Mouse (Mus musculus): Measurements from ENCODE around the gene Ctnnal1.

The Ctnnal1 gene

GRCm38 (mm10) chr4:56858733-56859132 lies 6.3 kb downstream of the Ctnnal1 start:
- no peak for DNase-seq

GRCm38 (mm10) chr4:56856371-56856949 lies 8.5 kb downstream of the Ctnnal1 start:
- DNase-seq = no peak

- DNase-seq = no peak
Observed at GRCm38 (mm10) chr4:56855935-56856334, 9.1 kb downstream of the Ctnnal1 start.

GRCm38 (mm10) chr4:56850724-56851123 lies 14.3 kb downstream of the Ctnnal1 start:
- peak; percentile 22 to 37 for DNase-seq

GRCm38 (mm10) chr4:56848044-56848443 lies 16.9 kb downstream of the Ctnnal1 start:
- DNase-seq = no peak

GRCm38 (mm10) chr4:56847400-56847799 lies 17.6 kb downstream of the Ctnnal1 start:
- no peak for DNase-seq

GRCm38 (mm10) chr4:56845896-56846533 lies 19.0 kb downstream of the Ctnnal1 start:
- no peak for DNase-seq

GRCm38 (mm10) chr4:56844911-56845310 lies 20.1 kb downstream of the Ctnnal1 start:
- DNase-seq = no peak

GRCm38 (mm10) chr4:56843963-56844362 lies 21.0 kb downstream of the Ctnnal1 start:
- DNase-seq = no peak

- DNase-seq = no peak
Observed at GRCm38 (mm10) chr4:56842501-56842900, 22.5 kb downstream of the Ctnnal1 start.

- no peak for DNase-seq
Observed at GRCm38 (mm10) chr4:56840297-56840696, 24.7 kb downstream of the Ctnnal1 start.

- DNase-seq = no peak
Observed at GRCm38 (mm10) chr4:56837661-56838060, 27.3 kb downstream of the Ctnnal1 start.

GRCm38 (mm10) chr4:56831998-56832397 lies 33.0 kb downstream of the Ctnnal1 start:
- no peak for DNase-seq

- no peak for DNase-seq
Observed at GRCm38 (mm10) chr4:56831013-56831609, 33.9 kb downstream of the Ctnnal1 start.

GRCm38 (mm10) chr4:56829511-56829921 lies 35.5 kb downstream of the Ctnnal1 start:
- peak in 1 of 2 experiments; percentile 28 for DNase-seq

GRCm38 (mm10) chr4:56828932-56829331 lies 36.1 kb downstream of the Ctnnal1 start:
- DNase-seq = no peak

- no peak for DNase-seq
Observed at GRCm38 (mm10) chr4:56824231-56824630, 40.8 kb downstream of the Ctnnal1 start.

GRCm38 (mm10) chr4:56820017-56820550 lies 44.9 kb downstream of the Ctnnal1 start:
- peak in 1 of 2 experiments; percentile 29 for DNase-seq

- DNase-seq = no peak
Observed at GRCm38 (mm10) chr4:56815131-56815530, 49.9 kb downstream of the Ctnnal1 start.

- no peak for DNase-seq
Observed at GRCm38 (mm10) chr4:56812096-56812495, 52.9 kb downstream of the Ctnnal1 start.

- DNase-seq = no peak
Observed at GRCm38 (mm10) chr4:56811642-56812041, 53.3 kb downstream of the Ctnnal1 start.

- no peak for DNase-seq
Observed at GRCm38 (mm10) chr4:56809050-56809449, 55.9 kb downstream of the Ctnnal1 start.

GRCm38 (mm10) chr4:56802669-56803150 lies 62.3 kb downstream of the Ctnnal1 start:
- no peak for DNase-seq
